Mouse (Mus musculus): ENCODE measurements at regions not wholly inside any gene's neighbourhood (a gene's known extent, or its start where the extent isn't known, plus 50 kb on each side); places are given as distances from the start of the nearest gene placed in this dataset.

- no peak for DNase-seq (ENCODE audit: low spot score)
These were observed 175.6 kb downstream of the Fam43a start for GRCm38 (mm10) chr16:30774951-30775661.

- no peak for DNase-seq (ENCODE audit: low spot score)
These were observed 176.5 kb downstream of the Fam43a start for GRCm38 (mm10) chr16:30775740-30776700.

- DNase-seq (ENCODE audit: low spot score): no peak
These were observed 177.9 kb downstream of the Fam43a start for GRCm38 (mm10) chr16:30777416-30777815.

- no peak for DNase-seq (ENCODE audit: low spot score)
These were observed 178.6 kb downstream of the Fam43a start for GRCm38 (mm10) chr16:30778078-30778477.

- DNase-seq (ENCODE audit: low spot score): no peak
These were observed 179.4 kb downstream of the Fam43a start for GRCm38 (mm10) chr16:30778945-30779344.

GRCm38 (mm10) chr16:30784261-30784660 is 184.7 kb downstream of the Fam43a start:
- no peak for DNase-seq (ENCODE audit: low spot score)

GRCm38 (mm10) chr16:30784949-30785348 is 185.4 kb downstream of the Fam43a start:
- DNase-seq (ENCODE audit: low spot score): no peak

GRCm38 (mm10) chr16:30786060-30786459 is 186.5 kb downstream of the Fam43a start:
- no peak for DNase-seq (ENCODE audit: low spot score)

- DNase-seq (ENCODE audit: low spot score): no peak
These were observed 187.8 kb downstream of the Fam43a start for GRCm38 (mm10) chr16:30787351-30787750.

- DNase-seq (ENCODE audit: low spot score): no peak
These were observed 188.8 kb downstream of the Fam43a start for GRCm38 (mm10) chr16:30788321-30788781.

- DNase-seq (ENCODE audit: low spot score): no peak
These were observed 189.6 kb downstream of the Fam43a start for GRCm38 (mm10) chr16:30788944-30789781.

GRCm38 (mm10) chr16:30790036-30790435 is 190.5 kb downstream of the Fam43a start:
- no peak for DNase-seq (ENCODE audit: low spot score)

GRCm38 (mm10) chr16:30790551-30791001 is 191.1 kb downstream of the Fam43a start:
- no peak for DNase-seq (ENCODE audit: low spot score)

GRCm38 (mm10) chr16:30791048-30791855 is 191.7 kb downstream of the Fam43a start:
- DNase-seq (ENCODE audit: low spot score): no peak

- DNase-seq (ENCODE audit: low spot score): no peak
These were observed 193.3 kb downstream of the Fam43a start for GRCm38 (mm10) chr16:30792738-30793377.

- DNase-seq (ENCODE audit: low spot score): no peak
These were observed 193.8 kb downstream of the Fam43a start for GRCm38 (mm10) chr16:30793378-30793753.

- DNase-seq (ENCODE audit: low spot score): no peak
These were observed 194.3 kb downstream of the Fam43a start for GRCm38 (mm10) chr16:30793856-30794255.

GRCm38 (mm10) chr16:30795501-30795904 is 196.0 kb downstream of the Fam43a start:
- DNase-seq (ENCODE audit: low spot score): no peak

GRCm38 (mm10) chr16:30796103-30796502 is 196.6 kb downstream of the Fam43a start:
- no peak for DNase-seq (ENCODE audit: low spot score)

- DNase-seq (ENCODE audit: low spot score): no peak
These were observed 197.5 kb downstream of the Fam43a start for GRCm38 (mm10) chr16:30797006-30797405.
